9 mouse cellular contexts compared by ENCODE assay signal in genomic region chr4:100722532-100722931, GRCm38 (mm10). TPM values are rescaled to one million over a fixed set of nuclear protein-coding genes. Genes with fewer than 3 reads are reported as not detected.
A peak's percentile ranks its signal among the peaks of the same experiment; 100 is the strongest.
DNase-seq lines count a peak whose midpoint lies in the region; ATAC-seq and TF ChIP-seq lines count a peak whose summit lies in the region.
"Had no signal": no experiment of that assay in that cellular context is flagged by ENCODE, and none has a peak within 500 bp of the region (broad histone marks: within the 10 kb centered on the region; RNA-seq: fewer than 3 reads in every experiment).

No protein-coding gene starts in this region.

- H3K9me3 ChIP-seq in ES-Bruce4 (replicated peaks; ENCODE audit: control insufficient read depth, insufficient read depth, low read length, poor library complexity, severe bottlenecking) = no peaks in the 10 kb centered on the region
- no peaks in the 10 kb centered on the region for H3K9me3 ChIP-seq in heart, postnatal 0 days (replicated peaks; ENCODE audit: control insufficient read depth, low read length)
- H3K9me3 ChIP-seq in midbrain, embryonic 13.5 days = no peaks in the 10 kb centered on the region
- H3K9me3 ChIP-seq: heart, embryonic 15.5 days had no signal

- TF ChIP-seq POLR2A in ES-Bruce4 (IDR thresholded peaks at IDR 0.05; ENCODE audit: insufficient read depth, low read length) = no peak

- DNase-seq in cerebellum, adult 18-20 months = peak; percentile 15 to 35
- peak; percentile 4 for DNase-seq in cerebellum, adult 9-10 months
- no peak for DNase-seq in heart, postnatal 0 days (ENCODE audit: low spot score)
- DNase-seq in layer of hippocampus, postnatal 36 days = peak; percentile 23 to 35
- DNase-seq in thymus, postnatal 4 days = peak; percentile 77

- no peak overlapping the region for H3K4me3 ChIP-seq in ES-Bruce4 (ENCODE audit: low read depth, low read length)
- H3K4me3 ChIP-seq in heart, postnatal 0 days (ENCODE audit: low read depth, low read length) = no peak overlapping the region
- H3K4me3 ChIP-seq in midbrain, embryonic 13.5 days (replicated peaks) = no peak overlapping the region
- H3K4me3 ChIP-seq: heart, embryonic 15.5 days had no signal

- no peak for TF ChIP-seq EP300 in ES-Bruce4 (IDR thresholded peaks at IDR 0.05; ENCODE audit: insufficient read depth, low read depth, low read length)
- no peak for TF ChIP-seq EP300 in heart, postnatal 0 days (IDR thresholded peaks at IDR 0.05; ENCODE audit: low read depth)

- peak; percentile 77 for TF ChIP-seq CTCF in ES-Bruce4 (IDR thresholded peaks at IDR 0.05; ENCODE audit: low read depth, low read length)
- TF ChIP-seq CTCF in heart, postnatal 0 days (IDR thresholded peaks at IDR 0.05; ENCODE audit: low read depth) = peak; percentile 46

- H3K27me3 ChIP-seq in ES-Bruce4 (ENCODE audit: control insufficient read depth, insufficient read depth, low read length, poor library complexity, severe bottlenecking) = no peaks in the 10 kb centered on the region
- H3K27me3 ChIP-seq in heart, postnatal 0 days (ENCODE audit: control insufficient read depth, insufficient read depth, low read length) = no peaks in the 10 kb centered on the region
- H3K27me3 ChIP-seq in midbrain, embryonic 13.5 days = no peaks in the 10 kb centered on the region
- H3K27me3 ChIP-seq: heart, embryonic 15.5 days had no signal

- no peaks in the 10 kb centered on the region for H3K36me3 ChIP-seq in ES-Bruce4 (ENCODE audit: control insufficient read depth, insufficient read depth, low read length, poor library complexity, severe bottlenecking)
- no peaks in the 10 kb centered on the region for H3K36me3 ChIP-seq in heart, postnatal 0 days (replicated peaks; ENCODE audit: control insufficient read depth, insufficient read depth, low read length)
- H3K36me3 ChIP-seq in midbrain, embryonic 13.5 days = no peaks in the 10 kb centered on the region
- H3K36me3 ChIP-seq: heart, embryonic 15.5 days had no signal

- no peak overlapping the region for H3K9ac ChIP-seq in ES-Bruce4 (ENCODE audit: low read depth, poor library complexity, severe bottlenecking)
- H3K9ac ChIP-seq in heart, postnatal 0 days (replicated peaks; ENCODE audit: low read depth, low read length) = no peak overlapping the region
- no peak overlapping the region for H3K9ac ChIP-seq in midbrain, embryonic 13.5 days (replicated peaks)
- H3K9ac ChIP-seq: heart, embryonic 15.5 days had no signal

- ATAC-seq in cerebellum, adult (ENCODE audit: insufficient number of reproducible peaks, low FRiP score, low TSS enrichment) = no peak
- no peak for ATAC-seq in heart, postnatal 0 days (ENCODE audit: insufficient read depth, low read depth)
- ATAC-seq in midbrain, embryonic 13.5 days = 0 out of 2 replicates have a peak, but pooled peaks have one; percentile 51

- no peak overlapping the region for H3K4me2 ChIP-seq in heart, postnatal 0 days (ENCODE audit: low read depth, low read length)
- H3K4me2 ChIP-seq in midbrain, embryonic 13.5 days (replicated peaks) = no peak overlapping the region
- H3K4me2 ChIP-seq: heart, embryonic 15.5 days had no signal

- WGBS in heart, postnatal 0 days = 21% methylated on average over 9 of the region's 9 CpGs
- WGBS in midbrain, embryonic 13.5 days = 23% methylated on average over 9 of the region's 9 CpGs

- H3K27ac ChIP-seq in ES-Bruce4 (ENCODE audit: insufficient read depth, low read length) = no peak overlapping the region
- H3K27ac ChIP-seq in heart, postnatal 0 days (ENCODE audit: low read depth) = no peak overlapping the region
- no peak overlapping the region for H3K27ac ChIP-seq in midbrain, embryonic 13.5 days
- H3K27ac ChIP-seq: heart, embryonic 15.5 days had no signal

- H3K4me1 ChIP-seq in ES-Bruce4 (ENCODE audit: control insufficient read depth, insufficient read depth, low read length) = no peaks in the 10 kb centered on the region
- no peaks in the 10 kb centered on the region for H3K4me1 ChIP-seq in heart, postnatal 0 days (ENCODE audit: control insufficient read depth, insufficient read depth)
- H3K4me1 ChIP-seq in midbrain, embryonic 13.5 days (replicated peaks) = peaks cover 18% of the 10 kb centered on the region
- H3K4me1 ChIP-seq: heart, embryonic 15.5 days had no signal

RNA-seq across cellular contexts. Expression of gene Cachd1, which starts 53.9 kb away (rescaled TPM):
- polyA plus RNA-seq in ES-Bruce4 (2011; ENCODE audit: insufficient read depth, insufficient read length, low read depth, missing spikeins) = 6.3 and 8.2 TPM in 2 replicates
- total RNA-seq in heart, postnatal 0 days (2014; rRNA removed; ENCODE audit: low replicate concordance) = 11.3 and 15.5 TPM in 2 replicates
- 2.2 and 3.1 TPM in 2 replicates for polyA plus RNA-seq in heart, postnatal 0 days (2015; fragmentation: Nextera tagmentation; extraction: Ambion mirVana)
- 10 to 100 TPM; 28.5 to 39.2 TPM for total RNA-seq in layer of hippocampus, postnatal 36 days (2021)
- 30.0 and 38.9 TPM in 2 replicates for polyA plus RNA-seq in midbrain, embryonic 13.5 days (2015; fragmentation: Nextera tagmentation; extraction: Ambion mirVana)
